Mouse (Mus musculus) kidney, adult 8-10 months (tissue): ENCODE measurements around the gene Morc2a.
A peak's percentile ranks its signal among the peaks of the same experiment; 100 is the strongest.

ENCODE experiments used
- DNase-seq, 2 experiments: peaks; one replicate each; pipeline ENCODE4 v3.0.0; 2022

Gene Morc2a

DNA sequence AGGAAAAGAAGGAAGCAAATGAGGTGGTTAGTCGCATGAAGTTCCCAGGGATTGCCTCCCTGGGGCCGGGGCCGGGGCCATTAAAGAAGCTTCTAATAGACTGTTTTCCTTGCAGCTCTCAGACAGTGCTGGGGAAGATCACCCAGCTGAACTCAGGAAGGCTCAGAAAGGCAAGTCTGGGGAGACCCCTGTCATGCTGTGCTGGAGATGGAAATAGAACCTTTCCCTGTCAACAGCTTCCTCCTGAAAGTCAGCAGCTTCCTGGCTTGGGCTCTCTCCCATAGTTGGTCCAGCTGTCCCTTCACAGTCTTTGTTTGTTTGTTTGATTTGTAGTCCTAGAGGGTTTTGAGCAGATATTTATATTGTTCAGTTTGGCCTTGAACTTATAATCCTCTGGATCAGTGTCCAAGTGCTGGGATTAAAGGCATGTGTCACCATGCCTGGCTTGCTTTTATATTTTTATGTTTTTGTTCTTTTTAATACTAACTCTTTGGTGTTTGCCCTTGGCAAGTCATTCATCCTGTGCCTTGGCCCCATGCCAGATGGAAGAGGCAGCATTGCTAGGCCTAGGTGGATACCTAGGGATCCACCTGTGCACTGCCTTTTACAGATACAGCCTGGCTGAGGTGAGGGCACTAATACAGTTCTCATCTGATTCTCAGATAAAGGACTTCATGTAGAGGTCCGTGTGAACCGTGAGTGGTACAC lies 35.9 kb downstream of the Morc2a start:
- DNase-seq = peak; percentile 18 to 26

- DNase-seq = no peak
These were observed 36.4 kb downstream of the Morc2a start for GRCm38 (mm10) chr11:3685431-3685830.

DNA sequence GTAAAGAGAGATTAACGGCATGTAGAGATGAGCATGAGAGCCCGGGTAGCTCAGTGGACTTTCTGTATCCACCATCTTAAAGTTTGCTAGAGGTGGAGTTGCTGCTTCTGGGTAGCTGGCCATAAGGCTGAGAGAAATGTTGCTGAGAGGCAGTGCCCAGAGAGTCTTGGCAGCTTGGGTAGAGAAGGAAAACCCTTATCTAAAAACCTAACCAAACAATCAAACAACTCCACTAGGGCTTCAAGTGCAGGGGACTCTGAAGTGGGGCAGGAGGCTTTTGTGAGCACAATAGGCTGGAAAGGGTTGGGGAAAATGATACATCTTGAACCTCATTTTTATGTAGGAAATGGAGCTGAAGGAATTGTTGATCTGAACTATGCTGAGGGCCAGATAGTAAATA lies 37.3 kb downstream of the Morc2a start:
- no peak for DNase-seq

GRCm38 (mm10) chr11:3686885-3687284 lies 37.9 kb downstream of the Morc2a start:
- no peak for DNase-seq

- DNase-seq = no peak
These were observed 42.8 kb downstream of the Morc2a start for GRCm38 (mm10) chr11:3691746-3692145.

DNA sequence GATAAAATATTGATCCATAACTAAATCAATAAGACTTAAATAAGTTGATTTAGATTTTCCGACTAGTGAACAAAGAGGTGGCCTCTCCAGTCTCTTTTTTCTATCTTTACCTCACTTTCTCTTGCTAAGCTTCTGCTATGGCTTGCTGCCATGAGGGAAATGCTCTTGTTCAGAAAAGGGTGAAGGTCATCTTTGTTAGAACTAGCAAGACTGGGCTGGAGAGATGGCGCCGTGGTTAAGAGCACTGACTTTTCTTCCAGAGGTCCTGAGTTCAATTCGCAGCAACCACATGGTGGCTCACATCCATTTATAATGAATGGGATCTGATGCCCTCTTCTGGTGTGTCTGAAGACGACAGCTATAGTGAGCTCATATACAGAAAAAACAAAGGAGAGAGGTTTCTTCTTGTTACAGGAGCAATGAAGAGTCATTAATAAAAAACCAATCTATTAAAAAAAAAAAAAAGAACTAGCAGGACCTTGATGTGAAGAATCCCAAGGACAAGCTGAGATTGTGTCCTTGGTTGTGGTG lies 47.2 kb downstream of the Morc2a start:
- peak in 1 of 2 experiments; percentile 26 for DNase-seq

- DNase-seq = no peak
These were observed 48.5 kb downstream of the Morc2a start for GRCm38 (mm10) chr11:3697441-3697840.

GRCm38 (mm10) chr11:3703089-3703992 lies 54.4 kb downstream of the Morc2a start:
- no peak for DNase-seq

- no peak for DNase-seq
These were observed 55.4 kb downstream of the Morc2a start for GRCm38 (mm10) chr11:3704404-3704803.

DNA sequence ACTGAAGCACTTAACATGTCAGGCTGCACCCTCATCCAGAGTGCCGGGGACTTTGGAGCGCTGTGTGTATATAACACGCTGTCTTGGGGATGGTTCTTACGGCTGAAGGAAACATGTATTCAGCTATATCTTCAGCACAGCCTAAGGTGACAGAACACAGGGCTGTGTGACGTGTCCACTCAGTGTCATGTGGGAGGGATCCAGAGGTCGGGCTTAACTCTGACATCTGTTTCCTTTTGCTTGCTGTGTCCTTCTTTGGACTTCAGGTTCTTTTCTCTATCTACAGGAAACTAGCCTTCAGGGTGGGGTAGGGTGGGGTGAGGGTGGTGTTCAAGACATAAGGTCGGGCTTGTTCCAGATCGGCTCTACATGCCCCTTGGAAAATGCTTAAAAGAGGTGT lies 58.1 kb downstream of the Morc2a start:
- DNase-seq = no peak

DNA sequence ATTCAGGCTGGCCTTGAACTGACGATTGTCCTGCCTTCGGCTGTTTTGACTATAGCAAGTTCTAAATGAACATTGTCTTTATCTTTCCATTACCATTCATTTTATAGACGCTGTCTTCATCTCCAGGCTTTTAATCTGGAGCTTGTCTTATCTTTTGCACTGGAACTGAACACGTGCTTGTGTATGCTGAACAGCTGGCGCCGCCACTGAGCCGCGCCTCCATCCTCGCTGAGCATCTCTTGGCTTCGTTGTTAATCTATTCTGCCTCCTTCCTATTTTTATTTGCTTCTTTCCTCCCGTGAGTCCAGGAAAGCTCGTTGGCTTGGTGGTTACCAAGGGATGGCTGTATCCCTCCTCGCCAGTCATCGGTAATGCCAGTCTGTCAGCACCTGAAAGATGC lies 61.2 kb downstream of the Morc2a start:
- DNase-seq = no peak

- peak; percentile 40 to 70 for DNase-seq
These were observed 65.5 kb downstream of the Morc2a start for GRCm38 (mm10) chr11:3714486-3714885.

DNA sequence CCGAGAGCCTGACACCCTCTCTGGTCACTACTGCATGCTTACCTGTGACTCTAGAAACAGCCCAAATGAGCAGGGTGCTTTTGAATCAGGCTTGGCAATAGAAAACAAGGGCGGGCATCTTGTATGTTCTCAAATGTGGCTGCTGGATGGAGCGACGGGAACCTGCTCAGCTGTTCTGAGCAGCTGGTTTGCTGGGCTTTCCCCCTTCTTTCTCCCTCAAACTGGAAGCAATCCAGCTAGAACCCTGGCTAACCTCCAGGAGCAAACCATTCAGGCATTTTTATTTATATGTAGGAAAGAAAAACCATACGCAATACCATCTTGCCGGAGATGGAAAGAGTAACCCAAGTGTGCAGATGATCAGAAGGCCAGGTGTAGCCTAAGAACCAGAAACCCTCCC lies 67.7 kb downstream of the Morc2a start:
- no peak for DNase-seq

DNA sequence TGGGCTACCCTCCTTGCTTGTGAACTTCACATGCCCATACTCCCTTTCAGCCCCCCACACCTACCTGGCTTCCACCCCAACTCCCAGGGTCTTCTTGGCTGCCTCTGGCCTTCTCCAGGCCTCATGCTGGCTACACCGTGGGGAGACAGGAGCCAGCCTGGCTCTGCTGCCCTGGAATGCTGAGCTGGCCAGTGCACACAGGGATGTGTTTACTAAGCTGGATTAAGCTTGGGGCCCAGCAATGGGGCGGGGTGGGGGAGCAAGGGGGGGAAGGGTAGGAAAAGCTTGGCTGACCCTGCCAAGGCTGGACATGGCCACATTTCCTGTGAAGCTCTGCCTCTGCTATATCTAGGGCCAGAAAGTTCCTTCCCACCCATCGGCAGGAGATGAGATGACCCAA lies 73.0 kb downstream of the Morc2a start:
- DNase-seq = no peak

DNA sequence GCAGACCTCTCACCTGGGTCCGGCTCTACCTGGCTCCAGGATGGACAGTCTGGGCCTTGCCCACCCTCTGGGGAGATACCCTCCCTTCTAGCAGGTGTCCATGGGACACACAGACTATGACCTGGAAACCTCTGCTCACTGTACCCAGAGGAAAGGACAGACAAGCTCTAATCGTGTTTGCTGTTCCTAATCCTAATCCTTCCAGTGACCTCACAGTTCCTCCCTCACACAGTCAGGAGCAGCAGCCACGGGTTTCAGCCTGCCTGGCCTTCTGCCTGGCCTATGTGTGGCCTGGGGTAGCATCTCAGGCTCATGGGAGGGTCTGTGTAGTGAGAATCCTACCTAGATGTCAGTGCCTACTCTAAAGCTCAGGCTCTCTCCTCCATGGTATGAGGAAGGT lies 73.9 kb downstream of the Morc2a start:
- no peak for DNase-seq

DNA sequence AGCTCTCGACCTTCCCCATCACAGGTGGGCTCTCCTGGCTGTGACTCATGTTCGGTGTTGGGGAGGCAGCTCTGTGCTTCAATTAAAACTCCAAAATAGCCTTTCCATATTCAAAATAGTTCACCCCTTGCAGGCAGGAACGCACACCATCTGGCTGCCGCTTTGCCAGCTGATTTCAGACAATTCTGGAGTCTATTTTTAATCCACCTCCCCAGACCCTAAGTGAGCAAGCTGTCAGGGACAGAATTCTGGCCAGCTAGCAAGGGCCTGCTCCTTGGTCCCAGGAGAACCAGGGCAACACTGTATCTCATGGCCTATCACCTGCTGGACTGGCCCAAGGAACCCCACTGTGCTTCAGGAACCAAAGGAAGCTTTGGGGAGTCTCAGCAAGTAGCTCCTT lies 74.9 kb downstream of the Morc2a start:
- DNase-seq = no peak

DNA sequence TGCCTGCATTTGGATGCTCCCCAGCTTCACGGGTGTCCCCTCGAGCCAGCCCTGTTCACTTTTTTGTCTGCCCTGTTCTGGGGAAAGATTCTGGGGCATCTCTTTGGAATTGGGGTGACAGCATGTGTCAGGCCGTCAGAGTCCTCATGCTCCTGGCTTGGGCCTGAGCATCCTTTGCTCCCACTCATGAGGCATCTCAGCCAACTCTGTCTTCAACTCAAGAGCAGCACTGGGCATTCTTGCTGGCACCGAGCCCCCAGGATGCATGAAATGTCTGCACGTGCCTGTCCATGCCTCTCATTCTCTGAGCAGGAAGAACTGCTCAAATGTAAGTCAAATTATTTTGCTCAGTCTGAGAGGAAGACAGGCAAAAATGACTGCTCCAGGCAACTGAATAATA lies 75.7 kb downstream of the Morc2a start:
- no peak for DNase-seq

- no peak for DNase-seq
These were observed 76.5 kb downstream of the Morc2a start for GRCm38 (mm10) chr11:3725331-3726054.

- no peak for DNase-seq
These were observed 78.6 kb downstream of the Morc2a start for GRCm38 (mm10) chr11:3727438-3728105.

DNA sequence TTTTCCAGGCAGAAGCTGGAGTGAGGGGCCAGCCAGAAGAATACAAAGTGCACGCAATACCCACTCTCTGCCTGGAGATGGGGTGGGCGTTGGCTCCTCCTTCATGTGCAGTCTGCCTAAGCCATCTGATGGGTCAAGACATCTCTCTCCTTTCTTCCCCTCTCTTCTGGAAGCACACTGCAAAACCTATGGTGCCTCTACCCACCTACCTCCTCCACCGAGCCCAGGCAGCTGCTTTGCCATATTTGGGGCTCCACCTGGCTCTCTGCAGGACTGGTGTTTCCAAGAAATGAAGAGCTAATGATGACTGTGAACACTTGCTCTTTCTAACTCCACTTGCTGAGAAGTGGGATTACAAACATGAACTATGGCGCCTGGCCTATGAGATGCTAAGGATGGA lies 82.5 kb downstream of the Morc2a start:
- no peak for DNase-seq

DNA sequence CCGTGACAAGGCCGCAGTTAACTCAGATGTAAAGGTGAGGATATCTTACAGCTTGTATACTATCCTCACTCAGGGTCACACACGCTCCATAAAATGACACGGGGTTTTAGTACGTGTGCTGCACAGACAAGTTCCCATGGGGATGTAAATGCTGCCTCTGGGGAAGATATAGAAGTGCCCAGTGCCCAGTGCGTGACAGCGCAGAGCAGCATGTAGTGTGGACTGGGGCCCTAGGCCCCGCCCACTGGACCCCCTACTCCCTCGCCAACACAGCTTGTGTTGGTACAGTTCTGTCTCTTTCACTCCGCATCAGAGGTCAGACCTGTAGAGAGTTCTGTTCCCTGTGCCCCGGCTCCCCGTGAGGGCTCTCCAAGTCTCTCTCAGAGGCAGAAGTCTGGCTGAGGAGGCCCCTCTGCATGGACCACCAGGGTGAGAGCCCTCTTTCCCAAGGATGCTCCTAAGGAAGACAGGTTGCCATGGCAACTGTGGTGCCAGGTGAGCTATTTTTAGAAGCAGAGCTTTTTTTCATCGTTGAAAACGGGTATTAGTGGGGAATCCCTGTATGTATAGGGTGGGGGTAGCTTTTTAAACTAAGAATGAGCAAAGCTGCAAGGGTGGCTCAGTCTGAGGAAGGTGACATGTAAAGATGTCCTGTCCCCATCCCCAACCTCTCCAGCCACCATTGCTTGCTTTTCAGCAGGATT lies 85.1 kb downstream of the Morc2a start:
- DNase-seq = no peak

DNA sequence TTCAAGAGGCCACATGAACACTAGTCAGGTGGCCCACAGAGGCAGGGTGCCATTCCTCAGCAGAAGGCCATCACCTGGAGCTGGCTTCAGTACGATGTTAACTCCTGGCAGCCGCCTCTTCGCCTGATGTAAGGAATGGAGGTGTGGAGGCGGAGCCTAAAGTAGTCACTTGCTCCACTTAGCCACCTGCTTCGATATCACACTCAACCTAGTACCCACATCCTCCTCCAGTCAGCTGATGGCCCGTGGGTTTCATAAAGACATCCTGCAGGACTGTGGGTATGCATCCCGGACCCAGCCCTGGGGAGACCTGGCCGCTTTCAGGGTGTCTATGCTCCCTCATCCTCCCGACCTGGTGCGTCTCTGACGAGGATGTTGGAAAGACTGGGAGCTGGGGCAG lies 86.7 kb downstream of the Morc2a start:
- DNase-seq = no peak
